Mouse (Mus musculus) liver, postnatal 0 days (tissue): ENCODE data around the gene E330021D16Rik. TPM values are rescaled to one million over a fixed set of nuclear protein-coding genes. Genes with fewer than 3 reads are reported as not detected.

Experiments used
- ATAC-seq: fragments of 200-750 bp; cut with Nextera tagmentation; 2 replicates; pipeline ENCODE4 v1.8.0; 2017; ENCODE audit warnings: mild to moderate bottlenecking, moderate library complexity
- DNase-seq: peaks from one replicate; pipeline ENCODE4 v3.0.0-alpha.2; 2016
- H3K27ac ChIP-seq: fragments of 300-500 bp; sonication (generic); 2 replicates; pipeline ENCODE4 v1.5.1; 2014; ENCODE audit warnings: antibody characterized with exemption, moderate library complexity, mild to moderate bottlenecking, low read depth
- H3K27me3 ChIP-seq: fragments of 300-500 bp; sonication (generic); 2 replicates; pipeline ENCODE4 v1.6.1; 2014; ENCODE audit warnings: low read length, control low read depth, mixed read lengths; ENCODE audit not compliant: insufficient read depth
- H3K36me3 ChIP-seq: fragments of 300-500 bp; sonication (generic); replicated peaks from 2 replicates; pipeline ENCODE4 v1.6.1; 2014; ENCODE audit warnings: mild to moderate bottlenecking, control low read depth, low read length, moderate library complexity, mixed read lengths; ENCODE audit not compliant: insufficient read depth
- H3K4me1 ChIP-seq: fragments of 300-500 bp; sonication (generic); 2 replicates; pipeline ENCODE4 v1.6.1; 2014; ENCODE audit warnings: antibody characterized with exemption, mild to moderate bottlenecking, control low read depth; ENCODE audit not compliant: insufficient read depth
- H3K4me2 ChIP-seq: fragments of 300-500 bp; sonication (generic); 2 replicates; pipeline ENCODE4 v1.6.1; 2014; ENCODE audit warnings: low read depth, mild to moderate bottlenecking, low read length, moderate library complexity, mixed read lengths
- H3K4me3 ChIP-seq: fragments of 300-500 bp; sonication (generic); 2 replicates; pipeline ENCODE4 v1.5.1; 2014; ENCODE audit warnings: low read depth, low read length
- H3K9ac ChIP-seq: fragments of 300-500 bp; sonication (generic); replicated peaks from 2 replicates; pipeline ENCODE4 v1.6.1; 2014; ENCODE audit warnings: mild to moderate bottlenecking, moderate library complexity
- H3K9me3 ChIP-seq: fragments of 300-500 bp; sonication (generic); 2 replicates; pipeline ENCODE4 v1.6.1; 2016; ENCODE audit warnings: mild to moderate bottlenecking, control low read depth, low read length, mixed read lengths
- CTCF ChIP-seq: sonication (generic); IDR thresholded peaks from 2 replicates; pipeline ENCODE4 v1.5.1; 2016; ENCODE audit warnings: antibody characterized with exemption, low read depth
- EP300 ChIP-seq: IDR thresholded peaks from 2 replicates; pipeline ENCODE4 v1.6.1; 2016; ENCODE audit warnings: antibody characterized with exemption, low read depth, mild to moderate bottlenecking
- WGBS: fragments of 180-500 bp; shearing (Covaris S2); extraction: QIAGEN DNeasy Blood & Tissue Kit; methylation state at CpG from one replicate; pipeline ENCODE4 v1.1.7; 2014; ENCODE audit not compliant: insufficient replicate concordance; 5-methylcytosine and 5-hydroxymethylcytosine counted together
- polyA plus RNA-seq: library from polyadenylated mRNA; unstranded; fragments of >200 nt; fragmentation: Nextera tagmentation; extraction: Ambion mirVana; gene quantifications from 2 replicates; pipeline ENCODE4 v1.2.1, GENCODE M21; 2015

The E330021D16Rik gene
- polyA plus RNA-seq, 1 experiment from 2014 or later = 0.67 TPM

DNA sequence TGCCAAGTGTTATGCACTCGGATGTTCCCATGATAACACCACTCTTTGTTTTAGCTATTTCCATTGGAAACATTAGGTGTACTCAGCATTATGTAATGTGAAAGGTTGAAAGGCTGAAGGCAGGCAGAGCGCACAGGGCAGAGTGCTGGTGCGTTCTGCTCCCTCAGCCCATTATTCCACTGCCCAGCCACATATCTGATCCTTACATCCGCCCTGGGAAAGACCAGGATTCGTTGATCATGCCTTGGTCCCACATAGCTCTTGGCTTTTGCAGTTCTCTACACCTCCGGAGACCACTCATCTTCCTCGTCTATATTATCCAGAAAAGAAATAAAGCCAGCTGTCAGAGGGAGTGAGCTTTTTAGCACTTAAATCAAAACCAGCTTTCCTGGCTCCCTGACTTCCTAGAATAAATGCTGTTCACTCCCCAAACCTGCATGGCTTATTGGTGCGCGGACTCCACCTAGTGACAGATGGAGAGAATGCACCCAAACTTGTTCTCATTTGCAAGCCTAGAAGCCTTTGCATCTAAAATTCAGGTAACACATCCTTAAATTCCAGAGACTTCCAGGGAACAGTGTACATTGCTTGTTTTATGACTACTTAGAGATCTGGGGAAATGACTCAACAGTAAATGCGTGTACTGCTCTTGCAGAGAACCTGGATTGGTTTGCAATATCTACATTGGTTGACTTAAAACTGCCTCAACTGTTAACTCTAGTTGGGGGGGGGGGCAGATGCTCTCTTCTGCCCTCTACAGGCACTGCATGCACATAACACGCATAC lies 61.8 kb downstream of the E330021D16Rik start:
- 44% methylated on average over 11 of the region's 11 CpGs for WGBS
- no peak overlapping the region for H3K27ac ChIP-seq
- H3K4me2 ChIP-seq = no peak overlapping the region
- no peak for TF ChIP-seq EP300
- TF ChIP-seq CTCF = peak; percentile 71
- H3K4me1 ChIP-seq = no peaks in the 10 kb centered on the region
- no peaks in the 10 kb centered on the region for H3K27me3 ChIP-seq
- ATAC-seq (no peak), DNase-seq (peak; percentile 54)
- no peak overlapping the region for H3K4me3 ChIP-seq
- H3K9me3 ChIP-seq = no peaks in the 10 kb centered on the region
- no peaks in the 10 kb centered on the region for H3K36me3 ChIP-seq
- no peak overlapping the region for H3K9ac ChIP-seq

Other genes with a start within 250 kb of the E330021D16Rik start
- gene Grin2b, start 242.1 kb downstream of the E330021D16Rik start, polyA plus RNA-seq = 0.45 and 0.46 TPM in 2 replicates
- not detected in 2 replicates for gene Gm8994, start 88.0 kb downstream of the E330021D16Rik start, polyA plus RNA-seq
- 5.6 and 6.6 TPM in 2 replicates for gene Atf7ip, start 90.6 kb upstream of the E330021D16Rik start, polyA plus RNA-seq
- 30.7 and 31.3 TPM in 2 replicates for gene Plbd1, start 246.4 kb upstream of the E330021D16Rik start, polyA plus RNA-seq